Comparison of ENCODE assay signal across 23 mouse cellular contexts in the genomic region with DNA sequence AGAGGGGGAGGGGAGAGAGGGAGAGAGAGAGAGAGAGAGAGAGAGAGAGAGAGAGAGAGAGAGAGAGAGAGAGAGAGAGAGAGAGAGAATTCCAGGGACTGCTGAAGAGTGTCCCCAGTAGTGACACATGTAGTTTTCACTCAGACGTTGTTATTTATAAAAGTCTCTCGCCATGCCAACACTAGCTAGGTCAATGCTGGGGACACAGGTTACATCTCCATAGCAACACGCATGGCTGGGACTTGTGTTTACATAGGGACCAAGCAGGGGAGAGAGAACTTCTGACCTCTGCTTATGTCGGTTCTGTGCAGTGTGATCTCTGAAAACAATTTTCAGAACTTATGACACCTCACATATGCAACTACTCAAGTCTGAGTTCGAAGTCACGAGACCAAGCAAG. TPM values are rescaled to one million over a fixed set of nuclear protein-coding genes. Genes with fewer than 3 reads are reported as not detected.
A peak's percentile ranks its signal among the peaks of the same experiment; 100 is the strongest.
DNase-seq lines count a peak whose midpoint lies in the region; ATAC-seq and TF ChIP-seq lines count a peak whose summit lies in the region.
"Had no signal": no experiment of that assay in that cellular context is flagged by ENCODE, and none has a peak within 500 bp of the region (broad histone marks: within the 10 kb centered on the region; RNA-seq: fewer than 3 reads in every experiment).

No protein-coding gene starts in this region.

- no peak overlapping the region for H3K4me2 ChIP-seq in heart, postnatal 0 days (ENCODE audit: low read depth, low read length)
- no peak overlapping the region for H3K4me2 ChIP-seq in heart, embryonic 12.5 days
- no peak overlapping the region for H3K4me2 ChIP-seq in limb, embryonic 11.5 days (ENCODE audit: low read depth, severe bottlenecking)
- H3K4me2 ChIP-seq: embryonic facial prominence, embryonic 12.5 days; hindbrain, embryonic 13.5 days; kidney, embryonic 15.5 days; limb, embryonic 15.5 days; neural tube, embryonic 12.5 days had no signal

- TF ChIP-seq CTCF in heart, postnatal 0 days (IDR thresholded peaks at IDR 0.05; ENCODE audit: low read depth): no peak

- peaks cover 6% of the 10 kb centered on the region; the same call in 1 of the 2 replicates for H3K4me1 ChIP-seq in heart, postnatal 0 days (ENCODE audit: control insufficient read depth, insufficient read depth)
- peaks cover 16% of the 10 kb centered on the region for H3K4me1 ChIP-seq in heart, embryonic 12.5 days (replicated peaks)
- no peaks in the 10 kb centered on the region for H3K4me1 ChIP-seq in limb, embryonic 11.5 days (ENCODE audit: control insufficient read depth, insufficient read depth, low read length)
- H3K4me1 ChIP-seq in limb, embryonic 10.5 days: peaks cover 18% of the 10 kb centered on the region
- H3K4me1 ChIP-seq: embryonic facial prominence, embryonic 12.5 days had no signal

- H3K9me3 ChIP-seq in heart, postnatal 0 days (replicated peaks; ENCODE audit: control insufficient read depth, low read length): no peaks in the 10 kb centered on the region
- H3K9me3 ChIP-seq in heart, embryonic 12.5 days (replicated peaks): no peaks in the 10 kb centered on the region
- H3K9me3 ChIP-seq in limb, embryonic 11.5 days (ENCODE audit: control insufficient read depth, low read length): no peaks in the 10 kb centered on the region
- no peaks in the 10 kb centered on the region for H3K9me3 ChIP-seq in limb, embryonic 10.5 days (replicated peaks)
- H3K9me3 ChIP-seq: embryonic facial prominence, embryonic 12.5 days; hindbrain, embryonic 13.5 days; kidney, embryonic 15.5 days; limb, embryonic 15.5 days; midbrain, embryonic 10.5 days; neural tube, embryonic 12.5 days had no signal

- H3K4me3 ChIP-seq in heart, postnatal 0 days (ENCODE audit: low read depth, low read length): no peak overlapping the region
- no peak overlapping the region for H3K4me3 ChIP-seq in heart, embryonic 12.5 days
- no peak overlapping the region for H3K4me3 ChIP-seq in limb, embryonic 11.5 days (ENCODE audit: low read depth, low read length)
- H3K4me3 ChIP-seq in limb, embryonic 10.5 days: no peak overlapping the region
- H3K4me3 ChIP-seq: embryonic facial prominence, embryonic 12.5 days; hindbrain, embryonic 13.5 days; kidney, embryonic 15.5 days; limb, embryonic 15.5 days; midbrain, embryonic 10.5 days; myocyte; neural tube, embryonic 12.5 days had no signal

- no peak overlapping the region for H3K9ac ChIP-seq in heart, postnatal 0 days (replicated peaks; ENCODE audit: low read depth, low read length)
- no peak overlapping the region for H3K9ac ChIP-seq in heart, embryonic 12.5 days
- H3K9ac ChIP-seq in limb, embryonic 11.5 days (ENCODE audit: low read length): no peak overlapping the region
- H3K9ac ChIP-seq: embryonic facial prominence, embryonic 12.5 days; kidney, embryonic 15.5 days; limb, embryonic 15.5 days; neural tube, embryonic 12.5 days had no signal

- H3K27me3 ChIP-seq in heart, postnatal 0 days (ENCODE audit: control insufficient read depth, insufficient read depth, low read length): peaks cover 11% of the 10 kb centered on the region; the same call in 1 of the 2 replicates
- peaks cover 40% of the 10 kb centered on the region for H3K27me3 ChIP-seq in heart, embryonic 12.5 days (replicated peaks)
- H3K27me3 ChIP-seq in limb, embryonic 11.5 days (ENCODE audit: control insufficient read depth, insufficient read depth, low read length): peaks cover 3% of the 10 kb centered on the region; the same call in 1 of the 2 replicates
- H3K27me3 ChIP-seq in limb, embryonic 10.5 days (ENCODE audit: low read depth, poor library complexity, severe bottlenecking): peaks cover 33% of the 10 kb centered on the region
- H3K27me3 ChIP-seq: neural tube, embryonic 12.5 days had no signal

- peak; percentile 31 for DNase-seq in embryo, embryonic 10.5 days (ENCODE audit: low spot score)
- no peak for DNase-seq in embryo, embryonic 9.5 days (ENCODE audit: extremely low spot score)
- DNase-seq in heart, postnatal 0 days (ENCODE audit: low spot score): no peak
- no peak for DNase-seq in limb, embryonic 11.5 days (ENCODE audit: low spot score)
- DNase-seq in limb, embryonic 10.5 days (ENCODE audit: low spot score): no peak
- peak; percentile 34 for DNase-seq in retina, postnatal 1 day
- no peak for DNase-seq in retina, embryonic 14.5 days (ENCODE audit: low spot score)
- DNase-seq: adrenal gland, adult 8-10 months; cerebellum, adult 8-10 months; gastrocnemius, postnatal 14 days; kidney, postnatal 4 days; lung, adult 2 months had no signal

- H3K27ac ChIP-seq in heart, postnatal 0 days (ENCODE audit: low read depth): no peak overlapping the region
- H3K27ac ChIP-seq in heart, embryonic 12.5 days (ENCODE audit: poor library complexity, severe bottlenecking): no peak overlapping the region
- no peak overlapping the region for H3K27ac ChIP-seq in limb, embryonic 11.5 days (replicated peaks; ENCODE audit: low read depth, low read length)
- no peak overlapping the region for H3K27ac ChIP-seq in limb, embryonic 10.5 days
- H3K27ac ChIP-seq: embryonic facial prominence, embryonic 12.5 days; kidney, embryonic 15.5 days; limb, embryonic 15.5 days; midbrain, embryonic 10.5 days; neural tube, embryonic 12.5 days had no signal

- WGBS in heart, postnatal 0 days: 49% methylated on average over 6 of the region's 6 CpGs
- 57% methylated on average over 6 of the region's 6 CpGs for WGBS in heart, embryonic 12.5 days
- WGBS in limb, embryonic 11.5 days: 68% methylated on average over 6 of the region's 6 CpGs
- WGBS in limb, embryonic 10.5 days: 73% methylated on average over 6 of the region's 6 CpGs

- ATAC-seq in heart, postnatal 0 days (ENCODE audit: insufficient read depth, low read depth): peak; percentile 62
- no peak for ATAC-seq in heart, embryonic 12.5 days (ENCODE audit: insufficient number of reproducible peaks, low FRiP score)
- ATAC-seq in limb, embryonic 11.5 days (ENCODE audit: insufficient number of reproducible peaks, low FRiP score, low TSS enrichment, low read depth): 0 out of 2 replicates have a peak, but pooled peaks have one; percentile 28
- ATAC-seq: intestine, postnatal 0 days had no signal

- no peaks in the 10 kb centered on the region for H3K36me3 ChIP-seq in heart, postnatal 0 days (replicated peaks; ENCODE audit: control insufficient read depth, insufficient read depth, low read length)
- H3K36me3 ChIP-seq in heart, embryonic 12.5 days: no peaks in the 10 kb centered on the region
- H3K36me3 ChIP-seq in limb, embryonic 11.5 days (ENCODE audit: control insufficient read depth, insufficient read depth, low read length): no peaks in the 10 kb centered on the region
- no peaks in the 10 kb centered on the region for H3K36me3 ChIP-seq in limb, embryonic 10.5 days
- H3K36me3 ChIP-seq: embryonic facial prominence, embryonic 12.5 days; hindbrain, embryonic 13.5 days; kidney, embryonic 15.5 days; limb, embryonic 15.5 days; midbrain, embryonic 10.5 days; neural tube, embryonic 12.5 days had no signal

- TF ChIP-seq EP300 in heart, postnatal 0 days (IDR thresholded peaks at IDR 0.05; ENCODE audit: low read depth): no peak

RNA-seq across cellular contexts. Expression of a gene that starts 9.4 kb away (rescaled TPM):
- not detected in 2 replicates for total RNA-seq in heart, postnatal 0 days (2014; rRNA removed; ENCODE audit: low replicate concordance)
- polyA plus RNA-seq in heart, postnatal 0 days (2015; fragmentation: Nextera tagmentation; extraction: Ambion mirVana): 0.05 and 0.08 TPM in 2 replicates
- polyA plus RNA-seq in heart, embryonic 12.5 days (2016; fragmentation: Nextera tagmentation; extraction: Ambion mirVana): 0.22 and 0.24 TPM in 2 replicates
- 0.08 and 0.23 TPM in 2 replicates for polyA plus RNA-seq in limb, embryonic 11.5 days (2014; fragmentation: Nextera tagmentation; extraction: Ambion mirVana)
- 0.09 TPM in 1 of 2 replicates, not detected in the other for polyA plus RNA-seq in limb, embryonic 10.5 days (2016; fragmentation: Nextera tagmentation; extraction: Ambion mirVana)
- total RNA-seq: granulocyte monocyte progenitor cell, adult 5-6 weeks; megakaryocyte progenitor cell, adult 5-6 weeks had no signal
- polyA plus RNA-seq: myocyte had no signal

RNA-seq across cellular contexts. Expression of a gene that starts 57.4 kb away (rescaled TPM):
- 8.5 and 11.7 TPM in 2 replicates for total RNA-seq in heart, postnatal 0 days (2014; rRNA removed; ENCODE audit: low replicate concordance)
- polyA plus RNA-seq in heart, postnatal 0 days (2015; fragmentation: Nextera tagmentation; extraction: Ambion mirVana): 6.1 and 6.6 TPM in 2 replicates
- polyA plus RNA-seq in heart, embryonic 12.5 days (2016; fragmentation: Nextera tagmentation; extraction: Ambion mirVana): 7.8 and 9.0 TPM in 2 replicates
- polyA plus RNA-seq in limb, embryonic 11.5 days (2014; fragmentation: Nextera tagmentation; extraction: Ambion mirVana): 20.0 and 22.4 TPM in 2 replicates
- polyA plus RNA-seq in limb, embryonic 10.5 days (2016; fragmentation: Nextera tagmentation; extraction: Ambion mirVana): 18.9 and 21.7 TPM in 2 replicates

RNA-seq across cellular contexts. Expression of a gene that starts 57.8 kb away (rescaled TPM):
- total RNA-seq in heart, postnatal 0 days (2014; rRNA removed; ENCODE audit: low replicate concordance): 15.4 and 46.2 TPM in 2 replicates
- polyA plus RNA-seq in heart, postnatal 0 days (2015; fragmentation: Nextera tagmentation; extraction: Ambion mirVana): 9.0 and 10.3 TPM in 2 replicates
- 10.5 and 12.1 TPM in 2 replicates for polyA plus RNA-seq in heart, embryonic 12.5 days (2016; fragmentation: Nextera tagmentation; extraction: Ambion mirVana)
- polyA plus RNA-seq in limb, embryonic 11.5 days (2014; fragmentation: Nextera tagmentation; extraction: Ambion mirVana): 29.0 and 29.2 TPM in 2 replicates
- polyA plus RNA-seq in limb, embryonic 10.5 days (2016; fragmentation: Nextera tagmentation; extraction: Ambion mirVana): 23.7 and 23.8 TPM in 2 replicates

Comparison
In these comparisons a context has a peak if more than half of its experiments do, and no peak if none do; other contexts are left out.
1. DNase-seq: peak in embryo, embryonic 10.5 days (single experiment) and retina, postnatal 1 day (single experiment); none in embryo, embryonic 9.5 days (single experiment), heart, postnatal 0 days (single experiment), limb, embryonic 11.5 days (single experiment), limb, embryonic 10.5 days (single experiment) and retina, embryonic 14.5 days (single experiment).